Mouse (Mus musculus) hindbrain, embryonic 15.5 days (tissue): Measurements from ENCODE around the gene Setd3. TPM values are rescaled to one million over a fixed set of nuclear protein-coding genes. Genes with fewer than 3 reads are reported as not detected.

Experiments used
- ATAC-seq: fragments of 200-750 bp; cut with Nextera tagmentation; 2 replicates; pipeline ENCODE4 v1.8.0; 2017; ENCODE audit warnings: low read depth, moderate number of reproducible peaks, moderate TSS enrichment; ENCODE audit not compliant: low FRiP score
- H3K27ac ChIP-seq: fragments of 300-500 bp; sonication (generic); replicated peaks from 2 replicates; pipeline ENCODE4 v1.5.1; 2015; ENCODE audit warnings: mild to moderate bottlenecking, inconsistent platforms
- H3K27me3 ChIP-seq: fragments of 300-500 bp; sonication (generic); 2 replicates; pipeline ENCODE4 v1.6.1; 2015; ENCODE audit warnings: control low read depth, inconsistent platforms
- H3K36me3 ChIP-seq: fragments of 300-500 bp; sonication (generic); 2 replicates; pipeline ENCODE4 v1.6.1; 2015; ENCODE audit warnings: control low read depth, inconsistent platforms
- H3K4me1 ChIP-seq: fragments of 300-500 bp; sonication (generic); replicated peaks from 2 replicates; pipeline ENCODE4 v1.6.1; 2015; ENCODE audit warnings: control low read depth, inconsistent platforms
- H3K4me2 ChIP-seq: fragments of 300-500 bp; sonication (generic); 2 replicates; pipeline ENCODE4 v1.6.1; 2015; ENCODE audit warnings: moderate library complexity, mild to moderate bottlenecking, inconsistent platforms
- H3K4me3 ChIP-seq: fragments of 300-500 bp; sonication (generic); 2 replicates; pipeline ENCODE4 v1.5.1; 2015; ENCODE audit warnings: mild to moderate bottlenecking, inconsistent platforms
- H3K9ac ChIP-seq: fragments of 300-500 bp; sonication (generic); 2 replicates; pipeline ENCODE4 v1.6.1; 2015; ENCODE audit warnings: inconsistent platforms
- H3K9me3 ChIP-seq: fragments of 300-500 bp; sonication (generic); 2 replicates; pipeline ENCODE4 v1.6.1; 2016; ENCODE audit warnings: control low read depth, inconsistent platforms
- WGBS: fragments of 180-500 bp; shearing (Covaris S2); methylation state at CpG from one replicate; pipeline ENCODE4 v1.1.7; 2015; 5-methylcytosine and 5-hydroxymethylcytosine counted together
- polyA plus RNA-seq: library from polyadenylated mRNA; unstranded; fragments of >200 nt; fragmentation: Nextera tagmentation; extraction: Ambion mirVana; gene quantifications from 2 replicates; pipeline ENCODE4 v1.2.1, GENCODE M21; 2015

Setd3 gene
- polyA plus RNA-seq, 1 experiment from 2014 or later = 95.9 TPM

DNA sequence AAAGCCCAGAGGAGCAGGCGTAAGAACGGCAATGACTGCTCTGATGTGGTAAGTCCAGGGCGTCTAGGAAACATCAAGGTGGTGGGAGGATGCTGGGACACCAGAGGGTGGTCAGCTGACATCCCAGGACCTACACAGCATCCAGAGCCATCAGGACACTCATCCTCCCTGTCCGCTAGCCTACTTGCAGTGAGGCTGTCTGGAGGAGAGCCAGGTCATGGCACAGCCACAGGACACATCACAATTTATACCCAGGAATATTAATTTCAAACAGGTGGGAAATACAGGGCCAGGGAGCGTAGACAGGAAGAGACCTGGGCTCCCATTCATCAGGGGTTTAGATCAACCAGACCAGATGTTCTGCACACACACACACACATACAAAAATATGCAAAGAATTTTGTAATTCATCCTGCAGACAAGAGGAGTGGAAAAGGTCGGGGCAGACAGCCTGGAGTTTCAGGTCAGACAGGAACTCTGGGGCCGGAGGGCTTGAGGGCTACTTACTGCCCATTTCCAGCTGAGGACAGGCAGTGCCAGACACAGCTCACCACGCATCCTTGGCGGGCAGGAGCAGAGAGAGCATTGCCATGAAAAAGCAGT, 114.6 kb downstream of the Setd3 start:
- Histone ChIP-seq H3K4me2 (no peak overlapping the region), H3K9ac (no peak overlapping the region), H3K9me3 (no peaks in the 10 kb centered on the region), H3K4me3 (no peak overlapping the region), H3K36me3 (no peaks in the 10 kb centered on the region), H3K27me3 (no peaks in the 10 kb centered on the region), H3K4me1 (no peaks in the 10 kb centered on the region), H3K27ac (no peak overlapping the region)
- ATAC-seq = no peak
- 62% methylated on average over 9 of the region's 9 CpGs for WGBS

DNA sequence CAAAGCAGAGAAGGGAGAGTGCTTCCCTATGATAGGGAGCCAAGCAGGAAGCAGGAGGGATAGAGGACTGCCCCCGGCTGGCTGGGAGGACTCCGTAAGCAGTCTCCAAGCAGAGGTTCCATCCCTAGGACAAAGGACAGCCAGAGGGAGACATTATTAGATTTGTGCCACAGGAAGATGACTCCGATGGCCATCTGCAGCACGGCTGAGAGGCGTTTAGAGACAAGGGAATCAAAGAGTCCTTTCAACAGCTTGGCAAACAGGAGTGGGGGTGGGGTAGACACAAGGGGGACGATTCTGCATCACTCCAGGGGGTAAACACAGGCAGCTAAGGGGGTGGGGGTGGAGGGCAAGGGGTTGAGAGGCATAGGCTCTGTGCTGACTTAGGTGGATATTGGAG, 115.1 kb downstream of the Setd3 start:
- ATAC-seq = no peak
- no peak overlapping the region for H3K27ac ChIP-seq

DNA sequence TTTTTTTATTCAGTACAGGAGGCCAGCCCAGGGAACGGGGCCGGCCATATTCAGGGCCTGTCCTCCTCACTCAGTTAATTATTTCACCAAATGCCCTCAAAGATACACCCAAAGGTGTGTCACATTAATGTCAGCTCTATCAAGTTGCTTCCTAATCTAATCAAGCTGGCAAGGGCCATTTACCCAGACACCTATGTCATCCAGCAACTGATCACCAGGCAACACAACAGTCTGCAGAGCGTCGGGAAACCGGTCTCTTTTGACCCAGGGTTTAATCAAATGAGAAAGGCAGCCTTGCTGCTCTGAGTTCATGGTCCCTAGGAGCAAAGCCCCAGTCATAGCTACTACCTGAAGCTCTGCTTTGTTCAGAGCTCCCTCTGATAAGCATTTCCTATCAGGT, 117.0 kb downstream of the Setd3 start:
- whole genome bisulfite sequencing = 78% methylated on average over 5 of the region's 5 CpGs
- no peaks in the 10 kb centered on the region for H3K36me3 ChIP-seq
- no peak overlapping the region for H3K4me3 ChIP-seq
- H3K9me3 ChIP-seq = no peaks in the 10 kb centered on the region
- no peaks in the 10 kb centered on the region for H3K27me3 ChIP-seq
- ATAC-seq = no peak
- H3K4me2 ChIP-seq = no peak overlapping the region
- H3K4me1 ChIP-seq = no peaks in the 10 kb centered on the region
- no peak overlapping the region for H3K27ac ChIP-seq
- H3K9ac ChIP-seq = no peak overlapping the region

More for the DNA sequence above, 115.1 kb downstream of the Setd3 start:
- no peaks in the 10 kb centered on the region for H3K4me1 ChIP-seq
- H3K9ac ChIP-seq = no peak overlapping the region
- H3K36me3 ChIP-seq = no peaks in the 10 kb centered on the region
- H3K4me2 ChIP-seq = no peak overlapping the region
- no peaks in the 10 kb centered on the region for H3K27me3 ChIP-seq
- 20% methylated on average over 6 of the region's 6 CpGs for WGBS
- no peak overlapping the region for H3K4me3 ChIP-seq
- H3K9me3 ChIP-seq = no peaks in the 10 kb centered on the region

DNA sequence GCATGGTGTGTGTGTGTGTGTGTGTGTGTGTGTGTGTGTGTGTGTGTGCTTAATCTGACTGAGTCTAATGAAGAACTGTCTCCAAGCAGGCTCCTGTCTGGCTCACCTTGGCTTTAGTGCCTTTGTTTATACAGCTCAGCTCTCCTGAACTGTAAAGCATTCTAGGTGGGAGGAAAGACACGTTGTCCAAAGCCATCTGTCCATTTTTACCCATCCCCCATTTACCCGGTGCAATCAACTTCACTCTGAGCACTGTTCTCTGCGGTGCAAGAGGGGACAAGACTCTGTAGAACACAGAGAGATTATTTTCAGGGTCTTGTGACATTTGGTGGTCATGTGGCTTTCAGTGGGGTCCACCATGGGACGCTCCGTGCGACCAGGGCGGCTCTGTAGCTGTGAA, 117.5 kb downstream of the Setd3 start:
- Histone ChIP-seq H3K9ac (no peak overlapping the region), H3K4me3 (no peak overlapping the region), H3K36me3 (no peaks in the 10 kb centered on the region), H3K27ac (no peak overlapping the region), H3K4me1 (no peaks in the 10 kb centered on the region), H3K9me3 (no peaks in the 10 kb centered on the region), H3K4me2 (no peak overlapping the region), H3K27me3 (no peaks in the 10 kb centered on the region)
- 87% methylated on average over 7 of the region's 7 CpGs for WGBS
- no peak for ATAC-seq

Other genes starting within 250 kb of the Setd3 start
- gene Bcl11b, start 175.7 kb downstream of the Setd3 start, polyA plus RNA-seq = 20.5 and 24.4 TPM in 2 replicates
- 2.8 and 3.1 TPM in 2 replicates for gene Ccnk, start 265 bp upstream of the Setd3 start, polyA plus RNA-seq
- 13.7 and 14.7 TPM in 2 replicates for gene Ccdc85c, start 96.1 kb upstream of the Setd3 start, polyA plus RNA-seq
- 2.7 and 2.9 TPM in 2 replicates for gene Hhipl1, start 127.0 kb upstream of the Setd3 start, polyA plus RNA-seq
- 30.8 and 32.2 TPM in 2 replicates for gene Cyp46a1, start 155.1 kb upstream of the Setd3 start, polyA plus RNA-seq
- gene Eml1, start 191.6 kb upstream of the Setd3 start, polyA plus RNA-seq = 58.2 and 60.4 TPM in 2 replicates